Mouse (Mus musculus) heart, embryonic 13.5 days (tissue): ENCODE measurements at regions not wholly inside any gene's neighbourhood (a gene's known extent, or its start where the extent isn't known, plus 50 kb on each side); places are given as distances from the start of the nearest gene placed in this dataset.
A peak's percentile ranks its signal among the peaks of the same experiment; 100 is the strongest.

Experiments
- ATAC-seq: fragments of 200-750 bp; cut with Nextera tagmentation; 2 replicates; pipeline ENCODE4 v1.8.0; 2017; ENCODE audit warnings: moderate TSS enrichment; ENCODE audit not compliant: insufficient number of reproducible peaks, low FRiP score, low TSS enrichment; ENCODE audit errors: extremely low read depth
- H3K27ac ChIP-seq: fragments of 300-500 bp; sonication (generic); replicated peaks from 2 replicates; pipeline ENCODE4 v1.5.1; 2015; ENCODE audit warnings: moderate library complexity, mild to moderate bottlenecking, inconsistent platforms
- H3K27me3 ChIP-seq: fragments of 300-500 bp; sonication (generic); replicated peaks from 2 replicates; pipeline ENCODE4 v1.6.1; 2015; ENCODE audit warnings: mild to moderate bottlenecking, inconsistent platforms
- H3K36me3 ChIP-seq: fragments of 300-500 bp; sonication (generic); 2 replicates; pipeline ENCODE4 v1.6.1; 2015; ENCODE audit warnings: mild to moderate bottlenecking, inconsistent platforms
- H3K4me1 ChIP-seq: fragments of 300-500 bp; sonication (generic); 2 replicates; pipeline ENCODE4 v1.6.1; 2015; ENCODE audit warnings: inconsistent platforms
- H3K4me2 ChIP-seq: fragments of 300-500 bp; sonication (generic); 2 replicates; pipeline ENCODE4 v1.6.1; 2015; ENCODE audit warnings: inconsistent platforms, mild to moderate bottlenecking, moderate library complexity
- H3K4me3 ChIP-seq: fragments of 300-500 bp; sonication (generic); 2 replicates; pipeline ENCODE4 v1.5.1; 2015; ENCODE audit warnings: moderate library complexity, mild to moderate bottlenecking, inconsistent platforms
- H3K9ac ChIP-seq: fragments of 300-500 bp; sonication (generic); 2 replicates; pipeline ENCODE4 v1.6.1; 2015; ENCODE audit warnings: inconsistent platforms, mild to moderate bottlenecking, moderate library complexity
- H3K9me3 ChIP-seq: fragments of 300-500 bp; sonication (generic); 2 replicates; pipeline ENCODE4 v1.6.1; 2016; ENCODE audit warnings: inconsistent platforms
- WGBS: fragments of 180-500 bp; shearing (Covaris S2); methylation state at CpG from one replicate; pipeline ENCODE4 v1.1.7; 2015; ENCODE audit warnings: mixed read lengths; 5-methylcytosine and 5-hydroxymethylcytosine counted together

GRCm38 (mm10) chr7:70972023-70972400, 379.3 kb downstream of the Gm10295 start:
- Histone ChIP-seq H3K4me1 (no peaks in the 10 kb centered on the region), H3K4me2 (no peak overlapping the region), H3K36me3 (no peaks in the 10 kb centered on the region), H3K9ac (no peak overlapping the region), H3K27ac (no peak overlapping the region), H3K4me3 (no peak overlapping the region), H3K9me3 (no peaks in the 10 kb centered on the region), H3K27me3 (no peaks in the 10 kb centered on the region)
- ATAC-seq = no peak
- 24% methylated on average over 3 of the region's 3 CpGs for WGBS

DNA sequence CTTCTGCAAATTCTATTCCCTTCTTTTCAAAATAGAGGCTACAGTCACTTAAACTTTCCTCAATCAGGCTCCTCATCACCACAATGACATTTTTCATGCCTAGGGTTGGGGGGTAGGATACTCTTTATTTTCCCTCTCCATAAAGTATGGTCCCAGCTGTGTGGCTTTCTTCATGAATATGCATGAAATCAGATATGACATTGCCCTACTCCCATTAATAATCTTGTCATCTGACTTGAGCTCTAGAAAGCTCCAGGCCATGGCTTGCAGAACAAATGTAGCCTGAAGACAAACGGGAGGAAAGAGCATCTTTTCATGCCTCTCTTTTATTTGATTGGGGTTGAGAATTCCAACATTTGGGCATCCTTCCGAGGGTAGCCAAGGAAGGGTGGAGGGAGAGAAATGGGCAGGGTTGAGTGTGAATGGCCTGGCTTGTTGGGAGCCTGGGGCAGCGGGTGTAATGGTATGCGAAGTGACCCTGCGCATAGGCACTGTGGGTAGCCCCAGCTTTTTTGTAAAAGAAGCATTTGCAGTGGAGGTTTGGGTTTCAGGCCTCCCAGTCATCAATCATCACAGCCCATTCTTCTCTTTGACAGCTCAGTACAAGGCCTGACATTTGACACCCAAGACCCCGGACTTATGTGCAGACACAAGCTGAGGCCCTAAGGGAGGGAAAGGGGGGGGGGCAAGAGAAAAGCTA, 379.8 kb downstream of the Gm10295 start:
- H3K27ac ChIP-seq = no peak overlapping the region
- no peaks in the 10 kb centered on the region for H3K27me3 ChIP-seq
- no peak for ATAC-seq
- 28% methylated on average over 6 of the region's 6 CpGs for WGBS
- H3K9me3 ChIP-seq = no peaks in the 10 kb centered on the region
- no peaks in the 10 kb centered on the region for H3K4me1 ChIP-seq
- H3K36me3 ChIP-seq = no peaks in the 10 kb centered on the region
- no peak overlapping the region for H3K9ac ChIP-seq
- H3K4me3 ChIP-seq = no peak overlapping the region
- no peak overlapping the region for H3K4me2 ChIP-seq

DNA sequence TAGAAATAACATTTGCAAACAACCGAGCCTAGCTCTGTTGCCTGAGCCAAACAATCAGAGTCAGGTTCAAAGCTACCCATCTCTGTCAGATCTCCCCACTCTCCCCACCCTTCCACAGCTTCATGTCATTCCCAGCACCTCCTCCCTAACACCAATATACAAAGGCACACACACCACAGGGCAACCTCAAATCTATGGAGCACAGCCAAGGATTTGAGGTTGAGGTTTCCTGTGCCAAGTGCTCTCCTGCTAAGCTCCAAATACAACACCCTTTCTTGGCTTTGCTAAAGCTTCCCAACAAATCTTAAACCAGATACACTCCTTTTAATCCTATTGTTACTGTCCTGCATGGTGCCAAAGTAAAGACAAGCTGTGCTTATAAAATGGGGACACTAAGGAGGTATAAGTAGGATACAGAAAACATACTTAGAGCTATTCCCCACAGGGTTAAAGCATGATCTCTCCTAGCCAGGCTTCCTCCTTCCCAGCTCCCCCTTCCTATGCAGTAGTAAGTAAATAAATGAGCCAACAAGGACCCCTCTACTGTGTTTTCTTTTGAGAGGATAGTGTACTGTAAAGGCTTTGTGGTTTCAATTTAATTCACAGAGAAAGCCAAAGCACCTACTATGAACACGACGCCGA, 398.8 kb downstream of the Gm10295 start:
- Histone ChIP-seq H3K27ac (no peak overlapping the region), H3K27me3 (no peaks in the 10 kb centered on the region), H3K4me2 (no peak overlapping the region), H3K9ac (no peak overlapping the region), H3K4me3 (no peak overlapping the region), H3K9me3 (no peaks in the 10 kb centered on the region), H3K4me1 (no peaks in the 10 kb centered on the region), H3K36me3 (no peaks in the 10 kb centered on the region)
- ATAC-seq = no peak
- 71% methylated on average over 4 of the region's 4 CpGs for WGBS

- H3K36me3 ChIP-seq = no peaks in the 10 kb centered on the region
- no peaks in the 10 kb centered on the region for H3K27me3 ChIP-seq
- H3K9ac ChIP-seq = no peak overlapping the region
- no peaks in the 10 kb centered on the region for H3K4me1 ChIP-seq
- H3K27ac ChIP-seq = no peak overlapping the region
- no peak overlapping the region for H3K4me3 ChIP-seq
- 73% methylated on average over 5 of the region's 5 CpGs for WGBS
- H3K4me2 ChIP-seq = no peak overlapping the region
- no peak for ATAC-seq
- no peaks in the 10 kb centered on the region for H3K9me3 ChIP-seq
Observed at GRCm38 (mm10) chr7:70948281-70948680, 403.0 kb downstream of the Gm10295 start.

GRCm38 (mm10) chr7:70946260-70946659, 405.0 kb downstream of the Gm10295 start:
- no peak for ATAC-seq
- Histone ChIP-seq H3K4me3 (no peak overlapping the region), H3K4me1 (no peaks in the 10 kb centered on the region), H3K4me2 (no peak overlapping the region), H3K27ac (no peak overlapping the region), H3K27me3 (no peaks in the 10 kb centered on the region), H3K9ac (no peak overlapping the region), H3K9me3 (no peaks in the 10 kb centered on the region), H3K36me3 (no peaks in the 10 kb centered on the region)
- WGBS = 62% methylated on average over 2 of the region's 2 CpGs

DNA sequence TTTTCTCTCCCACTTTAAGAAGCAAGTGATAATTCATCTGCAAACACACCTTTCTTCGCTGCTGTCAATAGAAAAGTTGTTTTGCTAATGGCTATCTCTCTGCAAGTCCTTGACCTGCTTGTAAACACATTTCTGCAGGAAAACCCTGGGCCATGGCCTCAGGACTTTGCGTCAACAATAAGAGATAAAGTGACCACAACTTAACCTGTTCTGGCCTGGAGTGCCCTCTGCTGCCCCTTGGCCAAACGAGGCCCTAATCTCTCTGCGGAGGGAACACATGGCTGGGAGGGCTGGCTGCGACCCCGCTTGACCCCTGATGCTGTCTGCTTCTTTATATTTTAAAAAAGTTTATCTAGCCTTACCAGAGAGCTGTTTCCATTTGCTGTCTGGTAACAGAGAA, 420.4 kb downstream of the Gm10295 start:
- Histone ChIP-seq H3K4me3 (no peak overlapping the region), H3K27ac (no peak overlapping the region), H3K36me3 (no peaks in the 10 kb centered on the region), H3K9me3 (no peaks in the 10 kb centered on the region; the same call in 1 of the 2 replicates), H3K4me2 (no peak overlapping the region), H3K27me3 (no peaks in the 10 kb centered on the region), H3K4me1 (peaks cover 5% of the 10 kb centered on the region), H3K9ac (no peak overlapping the region)
- WGBS = 12% methylated on average over 6 of the region's 6 CpGs
- ATAC-seq = no peak

DNA sequence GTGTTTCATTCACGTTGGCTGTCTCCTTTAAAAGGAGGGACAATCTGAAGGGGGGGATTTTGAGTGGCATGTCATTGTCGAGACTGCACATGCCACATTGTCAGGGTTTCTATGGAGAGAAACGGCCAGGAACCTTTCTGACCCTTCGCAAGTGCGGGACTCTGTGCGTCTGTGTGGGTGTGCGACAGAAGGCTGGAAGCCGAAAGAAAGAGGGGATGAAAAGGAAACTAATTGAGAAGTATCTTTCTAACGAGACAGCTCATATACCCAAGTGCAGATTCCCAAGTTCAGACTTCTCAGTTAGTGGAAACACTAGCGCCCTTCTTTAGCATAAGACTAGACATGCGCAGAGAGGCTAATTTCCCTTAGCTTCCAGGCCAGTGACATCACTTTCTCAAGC, 421.4 kb downstream of the Gm10295 start:
- H3K9me3 ChIP-seq = no peaks in the 10 kb centered on the region; the same call in 1 of the 2 replicates
- 58% methylated on average over 11 of the region's 11 CpGs for WGBS
- no peak overlapping the region for H3K27ac ChIP-seq
- H3K4me3 ChIP-seq = no peak overlapping the region
- no peak for ATAC-seq
- H3K9ac ChIP-seq = no peak overlapping the region; the same call in 1 of the 2 replicates
- H3K27me3 ChIP-seq = no peaks in the 10 kb centered on the region
- H3K36me3 ChIP-seq = no peaks in the 10 kb centered on the region
- peak overlapping the region; percentile 38; the same call in 1 of the 2 replicates for H3K4me2 ChIP-seq
- peaks cover 5% of the 10 kb centered on the region for H3K4me1 ChIP-seq

DNA sequence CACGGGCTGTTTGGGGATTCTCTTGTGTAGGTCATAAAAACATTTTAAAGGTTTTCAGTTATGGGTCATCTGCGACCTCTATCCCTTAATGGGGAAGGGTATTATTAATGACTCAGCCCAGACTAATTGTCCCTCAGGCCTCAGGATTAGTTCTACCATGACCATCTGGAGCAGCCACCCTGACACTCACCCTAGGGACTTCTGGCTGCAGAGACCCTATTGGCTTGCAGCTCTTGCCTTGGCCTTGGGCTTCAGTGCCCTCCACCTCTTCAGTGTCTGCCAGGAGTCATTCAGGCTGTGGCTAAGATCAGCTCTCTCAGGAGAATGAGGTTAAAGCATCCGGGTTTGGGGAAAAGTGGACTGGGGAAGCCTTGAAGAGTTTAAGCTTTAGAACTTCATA, 423.3 kb downstream of the Gm10295 start:
- H3K4me1 ChIP-seq = peaks cover 5% of the 10 kb centered on the region
- WGBS = 70% methylated on average over 3 of the region's 3 CpGs

DNA sequence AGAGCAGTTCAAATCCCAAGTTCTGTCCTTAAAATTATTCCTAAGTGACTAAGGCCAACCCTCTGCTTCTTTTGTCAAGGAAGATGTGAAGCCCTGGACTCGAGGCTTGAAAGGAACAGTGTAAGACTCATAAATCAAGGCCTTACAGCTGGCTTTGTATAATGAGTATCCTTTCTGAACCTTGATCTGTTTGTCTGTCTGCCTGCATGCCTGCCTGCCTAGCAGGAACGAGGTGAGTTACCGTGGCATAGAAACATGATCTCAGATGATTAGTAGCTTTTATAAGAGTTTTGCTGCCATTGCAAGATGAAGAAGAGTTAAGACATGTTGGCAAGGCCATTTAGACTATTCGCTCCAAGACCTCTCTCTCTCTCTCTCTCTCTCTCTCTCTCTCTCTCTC, 434.3 kb downstream of the Gm10295 start:
- no peak for ATAC-seq
- no peak overlapping the region for H3K27ac ChIP-seq
- H3K4me1 ChIP-seq = no peaks in the 10 kb centered on the region
- no peaks in the 10 kb centered on the region for H3K27me3 ChIP-seq
- 69% methylated on average over 4 of the region's 4 CpGs for WGBS
- no peaks in the 10 kb centered on the region for H3K9me3 ChIP-seq
- H3K4me2 ChIP-seq = no peak overlapping the region
- H3K4me3 ChIP-seq = no peak overlapping the region
- no peak overlapping the region for H3K9ac ChIP-seq
- no peaks in the 10 kb centered on the region for H3K36me3 ChIP-seq

More for the DNA sequence above, 423.3 kb downstream of the Gm10295 start:
- Histone ChIP-seq H3K27ac (no peak overlapping the region), H3K9ac (no peak overlapping the region), H3K4me2 (no peak overlapping the region), H3K4me3 (no peak overlapping the region), H3K9me3 (no peaks in the 10 kb centered on the region; the same call in 1 of the 2 replicates), H3K36me3 (no peaks in the 10 kb centered on the region), H3K27me3 (no peaks in the 10 kb centered on the region)
- no peak for ATAC-seq

- no peaks in the 10 kb centered on the region for H3K36me3 ChIP-seq
- no peak for ATAC-seq
- no peak overlapping the region for H3K9ac ChIP-seq
- H3K4me2 ChIP-seq = no peak overlapping the region
- H3K4me3 ChIP-seq = no peak overlapping the region
- 75% methylated on average over 3 of the region's 3 CpGs for WGBS
- H3K4me1 ChIP-seq = no peaks in the 10 kb centered on the region
- H3K9me3 ChIP-seq = no peaks in the 10 kb centered on the region
- H3K27ac ChIP-seq = no peak overlapping the region
- no peaks in the 10 kb centered on the region for H3K27me3 ChIP-seq
Observed at GRCm38 (mm10) chr7:70908921-70909320, 442.4 kb downstream of the Gm10295 start.

DNA sequence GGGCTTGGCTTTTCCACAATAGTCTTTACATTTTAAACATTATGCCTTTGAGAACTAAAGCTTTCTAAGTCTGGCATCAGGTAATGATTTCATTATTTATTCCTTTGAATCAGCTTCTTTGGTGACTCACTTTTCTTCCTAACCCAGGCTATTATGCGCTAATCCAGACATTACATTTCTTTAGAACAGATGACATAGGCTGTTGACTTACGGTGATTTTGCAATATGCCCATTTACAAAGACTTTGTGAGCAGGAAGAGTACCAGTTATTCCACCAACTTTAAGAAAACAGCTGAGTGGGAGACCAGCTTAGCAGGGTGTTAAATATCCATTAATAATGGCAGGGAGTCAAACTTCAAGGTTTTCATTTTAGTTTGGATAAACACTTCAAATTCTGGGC, 459.6 kb downstream of the Gm10295 start:
- 93% methylated on average over 2 of the region's 2 CpGs for WGBS
- Histone ChIP-seq H3K36me3 (no peaks in the 10 kb centered on the region), H3K27me3 (no peaks in the 10 kb centered on the region), H3K4me3 (no peak overlapping the region), H3K4me2 (no peak overlapping the region), H3K27ac (no peak overlapping the region), H3K4me1 (no peaks in the 10 kb centered on the region), H3K9ac (no peak overlapping the region), H3K9me3 (no peaks in the 10 kb centered on the region)
- no peak for ATAC-seq

GRCm38 (mm10) chr7:70880496-70880895, 470.8 kb downstream of the Gm10295 start:
- no peaks in the 10 kb centered on the region for H3K4me1 ChIP-seq
- H3K9ac ChIP-seq = no peak overlapping the region
- peaks cover 4% of the 10 kb centered on the region; the same call in 1 of the 2 replicates for H3K9me3 ChIP-seq
- H3K36me3 ChIP-seq = no peaks in the 10 kb centered on the region
- H3K4me2 ChIP-seq = no peak overlapping the region
- no peak overlapping the region for H3K4me3 ChIP-seq
- 29% methylated on average over 2 of the region's 2 CpGs for WGBS
- H3K27ac ChIP-seq = no peak overlapping the region
- H3K27me3 ChIP-seq = 0 out of 2 replicates have a peak, but pooled peaks cover under 1% of the 10 kb centered on the region
- no peak for ATAC-seq
